Mouse (Mus musculus) erythroblast, embryonic 14.5 days (primary cell): ENCODE results near the gene Pot1a. TPM values are rescaled to one million over a fixed set of nuclear protein-coding genes. Genes with fewer than 3 reads are reported as not detected.

Source experiments
- H3K27me3 ChIP-seq: 2 replicates; pipeline ENCODE4 v1.6.1; 2012; ENCODE audit warnings: inconsistent platforms; ENCODE audit not compliant: control insufficient read depth
- H3K36me3 ChIP-seq: 2 replicates; pipeline ENCODE4 v1.6.1; 2012; ENCODE audit warnings: mild to moderate bottlenecking, inconsistent platforms; ENCODE audit not compliant: control insufficient read depth
- H3K4me1 ChIP-seq: 2 replicates; pipeline ENCODE4 v1.6.1; 2012; ENCODE audit warnings: inconsistent platforms; ENCODE audit not compliant: control insufficient read depth
- H3K4me3 ChIP-seq: replicated peaks from 2 replicates; pipeline ENCODE3; 2012; ENCODE audit warnings: moderate library complexity, mild to moderate bottlenecking, inconsistent platforms
- H3K9me3 ChIP-seq: 2 replicates; pipeline ENCODE4 v1.6.1; 2012; ENCODE audit warnings: low read length, inconsistent platforms, mixed read lengths; ENCODE audit not compliant: control insufficient read depth
- GATA1 ChIP-seq: IDR thresholded peaks from 2 replicates; pipeline ENCODE4 v1.6.1; 2012; ENCODE audit warnings: low read length, inconsistent platforms, mixed read lengths
- TAL1 ChIP-seq: IDR thresholded peaks from 3 replicates; pipeline ENCODE4 v1.6.1; 2012; ENCODE audit warnings: low read length, inconsistent platforms, mixed read lengths
- polyA plus RNA-seq: library from polyadenylated mRNA; stranded (reverse); fragments of >175 nt; gene quantifications from 2 replicates; pipeline ENCODE4 v1.2.3, GENCODE M21; 2012

Gene Pot1a
- polyA plus RNA-seq, 1 experiment = 0.18 TPM

GRCm38 (mm10) chr6:25752651-25753050 is 56.4 kb downstream of the Pot1a start:
- no peak for TF ChIP-seq GATA1
- no peak for TF ChIP-seq TAL1
- Histone ChIP-seq H3K4me1 (no peaks in the 10 kb centered on the region), H3K9me3 (no peaks in the 10 kb centered on the region), H3K36me3 (peaks cover 83% of the 10 kb centered on the region), H3K4me3 (no peak overlapping the region), H3K27me3 (no peaks in the 10 kb centered on the region)

- TF ChIP-seq GATA1 = no peak
- no peak for TF ChIP-seq TAL1
- peaks cover 1% of the 10 kb centered on the region; the same call in 1 of the 2 replicates for H3K36me3 ChIP-seq
- no peaks in the 10 kb centered on the region for H3K27me3 ChIP-seq
- H3K9me3 ChIP-seq = no peaks in the 10 kb centered on the region
- H3K4me1 ChIP-seq = no peaks in the 10 kb centered on the region
- no peak overlapping the region for H3K4me3 ChIP-seq
Measured at GRCm38 (mm10) chr6:25736533-25736932, 72.5 kb downstream of the Pot1a start.

GRCm38 (mm10) chr6:25726560-25726959 is 82.5 kb downstream of the Pot1a start:
- Histone ChIP-seq H3K9me3 (no peaks in the 10 kb centered on the region), H3K4me3 (no peak overlapping the region), H3K27me3 (no peaks in the 10 kb centered on the region), H3K4me1 (no peaks in the 10 kb centered on the region), H3K36me3 (no peaks in the 10 kb centered on the region)
- no peak for TF ChIP-seq TAL1
- no peak for TF ChIP-seq GATA1

GRCm38 (mm10) chr6:25710601-25711000 is 98.4 kb downstream of the Pot1a start:
- no peaks in the 10 kb centered on the region for H3K9me3 ChIP-seq
- no peaks in the 10 kb centered on the region for H3K36me3 ChIP-seq
- no peaks in the 10 kb centered on the region for H3K4me1 ChIP-seq
- H3K27me3 ChIP-seq = no peaks in the 10 kb centered on the region
- H3K4me3 ChIP-seq = no peak overlapping the region
- no peak for TF ChIP-seq GATA1
- TF ChIP-seq TAL1 = no peak

GRCm38 (mm10) chr6:25709250-25709895 is 99.7 kb downstream of the Pot1a start:
- no peak overlapping the region for H3K4me3 ChIP-seq
- H3K36me3 ChIP-seq = no peaks in the 10 kb centered on the region
- H3K27me3 ChIP-seq = no peaks in the 10 kb centered on the region
- TF ChIP-seq GATA1 (no peak), TAL1 (no peak)
- H3K9me3 ChIP-seq = no peaks in the 10 kb centered on the region
- no peaks in the 10 kb centered on the region for H3K4me1 ChIP-seq

- Histone ChIP-seq H3K4me1 (no peaks in the 10 kb centered on the region), H3K36me3 (no peaks in the 10 kb centered on the region), H3K4me3 (no peak overlapping the region), H3K27me3 (no peaks in the 10 kb centered on the region), H3K9me3 (no peaks in the 10 kb centered on the region)
- TF ChIP-seq TAL1 (no peak), GATA1 (no peak)
Measured at GRCm38 (mm10) chr6:25699956-25700355, 109.1 kb downstream of the Pot1a start.

Other genes starting within 250 kb of the Pot1a start
- not detected in 2 replicates for gene Gpr37, start 118.5 kb downstream of the Pot1a start, polyA plus RNA-seq